Mouse (Mus musculus): Measurements from ENCODE around the gene Mdga1. TPM values are rescaled to one million over a fixed set of nuclear protein-coding genes. Genes with fewer than 3 reads are reported as not detected.

The Mdga1 gene
- polyA plus RNA-seq, 1 experiment from 2014 or later = 10.2 TPM

DNA sequence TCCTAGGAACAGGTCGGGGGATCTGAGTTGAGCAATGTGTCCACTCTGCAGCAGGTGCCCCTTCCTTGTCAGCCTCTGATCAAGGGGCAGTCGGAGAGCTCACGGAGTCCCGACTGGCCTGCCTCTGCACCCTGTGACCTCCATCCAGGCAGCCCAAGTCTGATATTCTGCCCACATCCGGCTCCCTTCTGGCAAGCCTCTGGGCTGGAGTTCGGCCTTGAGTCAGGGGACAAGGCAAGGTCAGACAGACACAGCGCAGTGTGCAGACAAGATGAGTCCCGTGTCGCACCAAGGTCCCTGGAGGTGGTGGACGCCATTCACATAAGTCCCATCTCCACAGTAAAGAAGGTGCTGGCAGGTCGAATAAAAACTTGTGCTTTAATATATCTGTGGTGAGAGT, 138.2 kb downstream of the Mdga1 start:
- Histone ChIP-seq H3K4me2 (no peak overlapping the region), H3K9me3 (no peaks in the 10 kb centered on the region), H3K4me1 (replicated peaks) (peaks cover 15% of the 10 kb centered on the region), H3K27me3 (no peaks in the 10 kb centered on the region), H3K4me3 (no peak overlapping the region), H3K36me3 (peaks cover 7% of the 10 kb centered on the region; the same call in 1 of the 2 replicates), H3K9ac (no peak overlapping the region), H3K27ac (replicated peaks) (no peak overlapping the region)
- 86% methylated on average over 11 of the region's 11 CpGs for WGBS
- no peak for ATAC-seq (ENCODE audit: low read depth)

DNA sequence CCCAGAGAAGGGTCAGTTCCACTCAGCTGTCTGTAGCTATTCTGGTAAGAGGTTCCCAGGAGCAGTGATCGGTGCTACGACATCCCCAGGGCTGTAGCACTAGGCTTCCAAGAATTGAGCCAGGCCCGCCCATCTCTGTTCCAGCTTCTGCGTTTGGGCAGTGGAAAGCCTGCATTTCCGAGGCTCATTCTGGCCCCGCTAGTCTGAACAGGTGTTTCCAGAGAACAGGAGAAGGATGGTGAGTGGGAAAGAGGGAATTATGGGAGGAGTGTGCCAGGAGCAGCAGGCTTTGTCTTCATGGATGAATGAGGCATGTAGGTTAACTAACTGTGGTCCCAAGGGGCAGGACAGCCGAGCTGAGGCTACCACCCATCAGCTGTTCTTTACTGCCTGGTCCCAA, 140.8 kb downstream of the Mdga1 start:
- no peak overlapping the region for H3K9ac ChIP-seq

DNA sequence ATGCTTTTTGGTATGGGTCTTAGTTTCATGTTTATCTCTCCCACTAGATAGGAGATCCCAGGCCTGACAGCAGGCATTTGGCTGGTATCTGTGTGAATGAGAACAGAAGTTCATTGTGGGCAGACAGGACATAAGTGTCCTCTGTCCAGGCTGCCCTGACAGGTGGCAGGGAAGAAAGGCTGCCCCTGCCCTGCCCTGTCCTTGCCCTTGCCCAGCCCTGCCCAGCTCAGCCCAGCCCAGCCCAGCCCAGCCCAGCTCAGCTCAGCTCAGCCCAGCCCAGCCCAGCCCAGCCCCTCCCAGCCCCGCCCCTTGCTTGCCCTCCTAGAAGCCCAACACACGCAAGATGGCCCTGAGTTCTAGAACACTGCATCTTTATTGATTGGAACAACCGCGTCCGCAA, 142.3 kb downstream of the Mdga1 start:
- Histone ChIP-seq H3K27me3 (no peaks in the 10 kb centered on the region), H3K4me3 (no peak overlapping the region), H3K4me2 (no peak overlapping the region), H3K4me1 (replicated peaks) (no peaks in the 10 kb centered on the region; the same call in 1 of the 2 replicates), H3K27ac (replicated peaks) (no peak overlapping the region), H3K36me3 (peaks cover 7% of the 10 kb centered on the region; the same call in 1 of the 2 replicates), H3K9me3 (no peaks in the 10 kb centered on the region), H3K9ac (no peak overlapping the region)
- ATAC-seq (ENCODE audit: low read depth) = no peak
- 60% methylated on average over 5 of the region's 5 CpGs for WGBS

More for the DNA sequence above, 140.8 kb downstream of the Mdga1 start:
- H3K36me3 ChIP-seq = peaks cover 7% of the 10 kb centered on the region; the same call in 1 of the 2 replicates
- no peak for ATAC-seq (ENCODE audit: low read depth)
- H3K27me3 ChIP-seq = no peaks in the 10 kb centered on the region
- H3K4me3 ChIP-seq = no peak overlapping the region
- H3K9me3 ChIP-seq = no peaks in the 10 kb centered on the region
- 71% methylated on average over 7 of the region's 7 CpGs for WGBS
- no peak overlapping the region for H3K4me2 ChIP-seq
- H3K4me1 ChIP-seq (replicated peaks) = peaks cover 6% of the 10 kb centered on the region; the same call in 1 of the 2 replicates
- H3K27ac ChIP-seq (replicated peaks) = no peak overlapping the region

DNA sequence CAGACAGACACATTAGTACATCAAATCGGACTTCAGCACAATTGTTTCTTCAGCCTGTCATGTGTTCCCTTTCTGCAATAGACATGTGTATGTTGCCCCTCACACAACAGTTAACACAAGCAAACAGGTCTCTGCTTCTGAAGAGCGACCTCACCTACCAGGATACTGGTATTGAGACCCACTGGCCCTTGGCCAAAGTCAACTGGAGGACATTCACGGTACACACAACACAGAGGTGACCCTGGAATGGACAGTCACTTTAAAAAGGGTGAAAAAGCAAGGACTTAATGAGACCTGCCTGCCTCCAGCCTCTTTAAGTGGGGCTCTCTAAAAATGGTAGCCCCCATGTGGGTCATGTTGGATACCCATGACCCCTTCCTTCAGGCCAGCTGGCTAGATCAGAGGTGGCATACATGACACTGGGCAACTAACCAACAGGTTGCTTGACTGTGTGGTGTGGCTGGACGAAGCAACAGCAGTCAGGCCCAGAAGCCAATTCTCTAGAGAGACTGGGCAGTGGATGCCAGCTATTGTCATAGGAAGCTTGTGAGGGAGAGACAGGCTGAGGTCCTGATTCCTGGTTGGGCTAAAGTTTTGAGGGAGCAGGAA, 145.3 kb downstream of the Mdga1 start:
- H3K9ac ChIP-seq = no peak overlapping the region
- no peak for ATAC-seq (ENCODE audit: low read depth)
- H3K9me3 ChIP-seq = no peaks in the 10 kb centered on the region
- no peaks in the 10 kb centered on the region for H3K27me3 ChIP-seq
- 84% methylated on average over 4 of the region's 4 CpGs for WGBS
- no peaks in the 10 kb centered on the region; the same call in 1 of the 2 replicates for H3K4me1 ChIP-seq (replicated peaks)
- no peak overlapping the region for H3K27ac ChIP-seq (replicated peaks)
- H3K4me3 ChIP-seq = no peak overlapping the region
- no peak overlapping the region for H3K4me2 ChIP-seq
- no peaks in the 10 kb centered on the region for H3K36me3 ChIP-seq

DNA sequence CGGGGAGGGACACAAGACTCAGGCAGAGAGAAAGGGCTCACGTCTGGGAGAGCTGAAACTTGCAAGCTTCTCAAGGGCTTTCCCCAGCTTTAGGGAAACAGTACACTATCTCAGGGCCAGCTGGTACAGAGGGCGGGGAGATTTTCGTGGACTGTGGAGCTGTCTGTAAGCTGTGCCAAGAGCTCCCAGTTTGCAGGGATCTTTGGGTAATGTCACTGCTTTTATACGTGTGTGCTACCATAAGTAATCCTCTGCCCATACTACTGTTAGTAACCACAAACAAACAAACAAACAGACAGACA, 145.7 kb downstream of the Mdga1 start:
- Histone ChIP-seq H3K4me1 (replicated peaks) (no peaks in the 10 kb centered on the region; the same call in none of the 2 replicates), H3K27ac (replicated peaks) (no peak overlapping the region), H3K9ac (no peak overlapping the region), H3K9me3 (no peaks in the 10 kb centered on the region), H3K27me3 (no peaks in the 10 kb centered on the region), H3K36me3 (no peaks in the 10 kb centered on the region), H3K4me3 (no peak overlapping the region), H3K4me2 (no peak overlapping the region)
- 71% methylated on average over 5 of the region's 5 CpGs for WGBS
- no peak for ATAC-seq (ENCODE audit: low read depth)

DNA sequence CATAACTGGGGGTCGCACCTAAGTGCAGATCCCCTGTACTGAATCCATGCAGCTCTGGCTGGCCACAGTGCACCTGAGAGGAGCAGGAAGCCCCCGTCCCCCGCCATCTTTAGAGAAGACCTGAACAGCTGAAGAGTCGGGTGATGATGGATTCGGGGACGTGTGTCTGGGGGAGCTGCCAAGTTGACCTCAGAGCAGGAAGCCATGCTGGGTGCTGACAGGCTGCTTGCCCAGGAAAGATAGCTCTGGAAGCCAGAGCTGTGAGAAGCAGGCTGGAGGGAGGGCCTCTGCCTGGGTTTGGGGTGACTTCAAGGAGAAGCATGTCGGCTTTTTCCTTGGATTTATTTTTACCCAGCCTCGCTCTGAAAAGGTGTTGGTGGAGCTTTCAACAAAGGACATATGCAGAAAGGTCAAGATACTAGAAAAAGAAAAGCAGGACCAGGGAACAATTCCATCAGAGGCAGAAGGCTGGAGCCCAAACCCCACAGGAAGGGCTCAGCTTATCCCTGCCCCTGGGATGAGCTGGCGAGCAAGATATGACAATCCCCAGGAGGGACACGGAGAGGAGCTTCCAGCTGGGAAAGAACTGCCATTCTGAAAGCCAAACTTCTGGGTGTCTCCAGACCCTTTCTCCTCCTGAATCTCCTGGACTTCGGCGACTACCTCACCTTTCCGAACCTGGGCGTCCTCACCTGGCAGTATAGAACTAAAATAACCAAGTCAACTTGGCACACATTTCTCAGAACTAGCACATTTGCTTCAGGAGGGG, 146.3 kb downstream of the Mdga1 start:
- H3K4me3 ChIP-seq = no peak overlapping the region
- peaks cover 2% of the 10 kb centered on the region for H3K4me1 ChIP-seq (replicated peaks)
- no peaks in the 10 kb centered on the region for H3K9me3 ChIP-seq
- H3K9ac ChIP-seq = no peak overlapping the region
- no peak for ATAC-seq (ENCODE audit: low read depth)
- H3K36me3 ChIP-seq = no peaks in the 10 kb centered on the region
- no peak overlapping the region for H3K27ac ChIP-seq (replicated peaks)
- H3K27me3 ChIP-seq = no peaks in the 10 kb centered on the region
- no peak overlapping the region for H3K4me2 ChIP-seq
- 80% methylated on average over 14 of the region's 14 CpGs for WGBS

DNA sequence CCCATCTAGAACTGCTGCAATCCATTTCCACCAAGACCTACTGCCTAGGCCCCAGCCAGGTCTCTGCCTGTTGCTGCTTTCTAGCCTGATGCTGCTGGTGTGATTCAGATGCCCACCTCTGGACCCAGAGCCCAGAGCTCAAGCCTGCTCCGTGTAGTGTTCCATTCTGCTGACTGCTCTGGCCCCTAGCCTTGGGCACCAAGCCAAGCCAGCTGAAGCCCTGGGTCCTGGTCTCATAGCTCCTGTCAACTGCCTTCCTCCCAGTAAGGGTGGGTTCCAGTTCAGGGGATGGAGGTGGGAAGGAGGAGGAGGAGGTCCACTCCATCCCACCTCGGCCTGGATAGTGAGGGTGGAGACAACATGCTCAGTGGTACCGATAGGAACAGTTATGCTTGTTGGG, 150.3 kb downstream of the Mdga1 start:
- H3K27me3 ChIP-seq = no peaks in the 10 kb centered on the region
- peaks cover 24% of the 10 kb centered on the region for H3K4me1 ChIP-seq (replicated peaks)
- H3K4me3 ChIP-seq = no peak overlapping the region
- no peak overlapping the region for H3K9ac ChIP-seq
- H3K9me3 ChIP-seq = no peaks in the 10 kb centered on the region
- no peak overlapping the region for H3K4me2 ChIP-seq
- no peaks in the 10 kb centered on the region for H3K36me3 ChIP-seq
- H3K27ac ChIP-seq (replicated peaks) = no peak overlapping the region
- 91% methylated on average over 3 of the region's 3 CpGs for WGBS
- no peak for ATAC-seq (ENCODE audit: low read depth)

DNA sequence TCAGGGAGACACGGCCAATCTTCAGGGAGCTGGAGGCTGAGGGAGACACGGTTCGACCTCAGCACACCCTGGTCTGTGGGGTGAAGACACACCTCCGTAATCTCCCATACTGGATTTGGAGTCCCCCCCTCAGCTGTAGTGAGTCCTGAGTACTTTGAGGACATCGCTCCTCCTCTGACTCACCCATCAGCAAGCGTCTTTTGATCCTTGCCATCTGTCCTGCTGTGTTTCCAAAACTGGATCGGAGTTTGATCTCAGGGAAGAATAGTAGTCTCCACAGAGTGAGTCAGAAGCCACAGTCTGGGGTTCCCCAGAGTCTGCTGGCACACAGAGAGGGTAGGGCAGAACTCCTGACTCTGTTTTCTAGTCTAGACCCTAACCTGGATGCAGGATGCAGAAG, 150.9 kb downstream of the Mdga1 start:
- Histone ChIP-seq H3K4me2 (no peak overlapping the region), H3K4me3 (no peak overlapping the region), H3K9ac (no peak overlapping the region), H3K27ac (replicated peaks) (no peak overlapping the region), H3K9me3 (no peaks in the 10 kb centered on the region), H3K27me3 (no peaks in the 10 kb centered on the region), H3K36me3 (no peaks in the 10 kb centered on the region), H3K4me1 (replicated peaks) (peaks cover 29% of the 10 kb centered on the region)
- 70% methylated on average over 7 of the region's 7 CpGs for WGBS
- ATAC-seq (ENCODE audit: low read depth) = no peak

DNA sequence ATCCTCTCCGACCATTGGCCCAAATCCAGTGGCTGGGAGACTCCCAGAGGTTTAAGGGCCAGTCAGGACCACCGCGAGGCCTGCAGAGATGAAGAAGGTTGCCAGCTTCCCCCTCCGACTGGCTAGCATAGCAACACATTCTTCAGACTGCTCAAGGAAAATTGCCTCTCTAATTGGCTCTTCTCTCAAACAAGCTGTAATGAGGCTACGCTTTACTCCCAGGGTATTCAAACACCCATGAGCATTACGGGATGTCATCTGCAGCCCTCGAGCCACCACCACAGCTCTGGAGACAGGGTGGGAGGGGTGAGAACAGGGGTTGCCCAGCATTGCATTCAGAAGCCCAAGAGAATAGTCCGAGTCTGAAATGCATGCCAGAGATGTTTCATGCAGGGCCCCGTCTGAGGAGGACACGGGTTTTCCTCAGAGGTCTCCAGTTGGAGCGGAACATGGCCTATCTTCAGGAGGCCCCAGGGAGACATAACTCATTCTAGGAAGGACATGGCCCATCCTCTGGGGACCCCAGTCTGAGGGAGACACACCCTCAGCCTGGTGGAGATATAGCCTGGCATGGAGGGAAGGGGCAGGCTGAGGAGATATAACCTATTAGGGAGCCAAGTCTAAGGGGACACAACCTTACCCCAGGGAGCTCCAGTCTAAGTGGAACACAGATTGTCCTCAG, 151.5 kb downstream of the Mdga1 start:
- Histone ChIP-seq H3K27me3 (no peaks in the 10 kb centered on the region), H3K27ac (replicated peaks) (no peak overlapping the region; the same call in 1 of the 2 replicates), H3K9me3 (no peaks in the 10 kb centered on the region), H3K4me2 (no peak overlapping the region), H3K9ac (no peak overlapping the region), H3K36me3 (no peaks in the 10 kb centered on the region), H3K4me1 (replicated peaks) (peaks cover 29% of the 10 kb centered on the region), H3K4me3 (no peak overlapping the region)
- no peak for ATAC-seq (ENCODE audit: low read depth)
- WGBS = 18% methylated on average over 11 of the region's 11 CpGs

DNA sequence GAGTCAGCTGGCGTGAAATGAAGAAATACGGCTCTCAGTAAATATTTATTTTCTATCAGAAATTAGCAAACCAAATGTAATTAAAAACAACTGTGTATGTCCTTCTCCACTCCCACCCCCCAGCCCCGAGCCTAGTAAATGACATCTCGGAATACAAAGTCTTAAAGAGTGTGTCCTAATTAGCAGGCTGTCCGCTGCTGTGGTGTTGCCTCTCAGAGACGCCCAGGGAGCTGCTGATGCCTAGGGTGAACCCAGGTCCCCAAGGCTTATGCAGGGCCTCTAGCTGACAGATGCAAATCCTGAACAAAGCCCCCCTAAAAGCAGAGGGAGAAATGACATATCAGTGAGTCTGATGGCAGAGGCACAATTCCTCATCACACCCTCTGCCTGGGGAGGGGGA, 155.1 kb downstream of the Mdga1 start:
- Histone ChIP-seq H3K4me2 (no peak overlapping the region), H3K4me1 (replicated peaks) (peaks cover 29% of the 10 kb centered on the region), H3K9ac (no peak overlapping the region), H3K4me3 (no peak overlapping the region), H3K27ac (replicated peaks) (no peak overlapping the region), H3K27me3 (no peaks in the 10 kb centered on the region), H3K9me3 (no peaks in the 10 kb centered on the region), H3K36me3 (no peaks in the 10 kb centered on the region)
- WGBS = 33% methylated on average over 6 of the region's 6 CpGs
- ATAC-seq (ENCODE audit: low read depth) = no peak

DNA sequence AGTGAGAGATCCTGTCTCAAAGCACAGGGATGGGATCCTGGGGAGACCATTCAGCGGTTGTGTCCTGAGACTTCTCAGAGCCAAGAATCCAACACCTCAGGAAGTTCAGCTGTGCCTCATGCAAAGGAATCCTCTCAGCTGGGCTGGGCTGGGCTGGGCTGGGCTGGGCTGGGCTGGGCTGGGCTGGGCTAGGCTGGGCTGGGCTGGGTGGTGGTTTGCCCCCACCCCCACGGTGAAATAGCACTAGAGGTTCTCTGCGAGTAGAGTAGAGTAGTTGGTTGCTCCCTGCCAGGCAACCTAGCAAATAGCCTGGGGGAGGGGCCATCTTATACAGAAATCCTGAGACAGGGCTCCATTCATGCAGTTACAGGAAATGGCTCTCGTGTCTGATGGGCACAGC, 156.6 kb downstream of the Mdga1 start:
- Histone ChIP-seq H3K4me2 (no peak overlapping the region), H3K36me3 (no peaks in the 10 kb centered on the region), H3K4me1 (replicated peaks) (peaks cover 24% of the 10 kb centered on the region), H3K9ac (no peak overlapping the region), H3K4me3 (no peak overlapping the region), H3K9me3 (no peaks in the 10 kb centered on the region), H3K27ac (replicated peaks) (no peak overlapping the region), H3K27me3 (no peaks in the 10 kb centered on the region)
- WGBS = 20% methylated on average over 4 of the region's 4 CpGs
- ATAC-seq (ENCODE audit: low read depth) = no peak

DNA sequence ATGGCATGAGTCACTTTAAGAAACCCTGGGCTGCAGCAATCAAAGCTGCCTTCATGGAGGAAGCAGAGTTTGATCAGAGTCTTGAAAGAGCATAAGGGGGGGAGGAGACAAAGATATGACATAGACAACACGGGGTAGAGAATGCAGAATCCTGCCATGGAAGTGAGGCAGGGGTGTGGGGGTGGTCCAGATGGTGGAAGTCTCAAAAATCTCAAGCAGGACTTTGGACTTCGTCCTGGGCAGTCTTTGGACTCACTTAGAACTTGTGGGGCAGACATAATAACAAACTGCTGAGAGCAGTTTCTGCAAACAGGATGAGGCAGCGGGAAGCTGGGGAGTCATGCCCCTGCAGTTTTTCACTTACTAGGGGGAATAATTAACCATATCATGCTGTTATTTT, 166.3 kb downstream of the Mdga1 start:
- Histone ChIP-seq H3K9me3 (peaks cover 6% of the 10 kb centered on the region; the same call in 1 of the 2 replicates), H3K4me3 (no peak overlapping the region), H3K36me3 (no peaks in the 10 kb centered on the region), H3K9ac (no peak overlapping the region), H3K4me1 (replicated peaks) (peaks cover 6% of the 10 kb centered on the region), H3K27me3 (no peaks in the 10 kb centered on the region), H3K27ac (replicated peaks) (no peak overlapping the region), H3K4me2 (no peak overlapping the region)
- ATAC-seq (ENCODE audit: low read depth) = no peak
- WGBS = 82% methylated on average over 3 of the region's 3 CpGs

Measured in neural tube, embryonic 13.5 days (tissue).